9 mouse cellular contexts compared by ENCODE assay signal in genomic region chr5:67842306-67842705, GRCm38 (mm10). TPM values are rescaled to one million over a fixed set of nuclear protein-coding genes. Genes with fewer than 3 reads are reported as not detected.
DNase-seq lines count a peak whose midpoint lies in the region; ATAC-seq and TF ChIP-seq lines count a peak whose summit lies in the region.
"Had no signal": no experiment of that assay in that cellular context is flagged by ENCODE, and none has a peak within 500 bp of the region (broad histone marks: within the 10 kb centered on the region; RNA-seq: fewer than 3 reads in every experiment).

No protein-coding gene starts in this region.

- H3K9ac ChIP-seq in kidney, postnatal 0 days (ENCODE audit: low read depth, low read length): no peak overlapping the region
- H3K9ac ChIP-seq in hindbrain, embryonic 15.5 days: no peak overlapping the region
- 0 out of 2 replicates have a peak overlapping the region, but pooled peaks have one; percentile 4 for H3K9ac ChIP-seq in neural tube, embryonic 14.5 days (replicated peaks; ENCODE audit: low read depth, low read length)

- peak; percentile 29 for DNase-seq in kidney, postnatal 0 days (ENCODE audit: low spot score)
- DNase-seq in kidney, postnatal 10 days: no peak
- peak; percentile 90 for DNase-seq in brain, embryonic 14.5 days (ENCODE audit: low read depth)
- DNase-seq in kidney, postnatal 14 days: no peak
- no peak for DNase-seq in thymus, postnatal 0 days (ENCODE audit: low spot score)
- DNase-seq in adrenal gland, postnatal 36 days: no peak

- ATAC-seq in kidney, postnatal 0 days (replicated peaks; ENCODE audit: low FRiP score, low read depth): no peak
- no peak for ATAC-seq in hindbrain, embryonic 15.5 days (ENCODE audit: low FRiP score, low read depth)
- peak; percentile 25; the same call in 1 of the 2 replicates for ATAC-seq in neural tube, embryonic 14.5 days (ENCODE audit: low read depth)

- WGBS in kidney, postnatal 0 days: 44% methylated on average over 6 of the region's 6 CpGs
- 7% methylated on average over 6 of the region's 6 CpGs for WGBS in hindbrain, embryonic 15.5 days
- WGBS in neural tube, embryonic 14.5 days: 7% methylated on average over 6 of the region's 6 CpGs

- no peak overlapping the region for H3K4me3 ChIP-seq in kidney, postnatal 0 days (replicated peaks; ENCODE audit: low read depth, low read length)
- no peak overlapping the region for H3K4me3 ChIP-seq in hindbrain, embryonic 15.5 days
- no peak overlapping the region for H3K4me3 ChIP-seq in neural tube, embryonic 14.5 days (ENCODE audit: low read depth, low read length)

- no peak overlapping the region for H3K4me2 ChIP-seq in kidney, postnatal 0 days (ENCODE audit: low read length)
- H3K4me2 ChIP-seq in hindbrain, embryonic 15.5 days: peak overlapping the region; percentile 21
- peak overlapping the region; percentile 30; the same call in 1 of the 2 replicates for H3K4me2 ChIP-seq in neural tube, embryonic 14.5 days (ENCODE audit: low read depth, low read length)

- H3K36me3 ChIP-seq in kidney, postnatal 0 days (ENCODE audit: insufficient read depth, low read length): no peaks in the 10 kb centered on the region
- H3K36me3 ChIP-seq in hindbrain, embryonic 15.5 days: no peaks in the 10 kb centered on the region
- no peaks in the 10 kb centered on the region for H3K36me3 ChIP-seq in neural tube, embryonic 14.5 days (ENCODE audit: control insufficient read depth, insufficient read depth, low read length)

- H3K27ac ChIP-seq in kidney, postnatal 0 days: no peak overlapping the region
- H3K27ac ChIP-seq in hindbrain, embryonic 15.5 days (replicated peaks): peak overlapping the region; percentile 71
- peak overlapping the region; percentile 62 for H3K27ac ChIP-seq in neural tube, embryonic 14.5 days (ENCODE audit: low read depth, low read length)
- H3K27ac ChIP-seq: macrophage had no signal

- H3K4me1 ChIP-seq in kidney, postnatal 0 days (replicated peaks; ENCODE audit: insufficient read depth, low read length): 0 out of 2 replicates have a peak, but pooled peaks cover 2% of the 10 kb centered on the region
- H3K4me1 ChIP-seq in hindbrain, embryonic 15.5 days (replicated peaks): peaks cover 53% of the 10 kb centered on the region
- peaks cover 39% of the 10 kb centered on the region; the same call in 1 of the 2 replicates for H3K4me1 ChIP-seq in neural tube, embryonic 14.5 days (ENCODE audit: control insufficient read depth, insufficient read depth, low read length)

- TF ChIP-seq POLR2A in brain, embryonic 14.5 days (IDR thresholded peaks at IDR 0.05; ENCODE audit: borderline replicate concordance, extremely low read depth, insufficient read depth, insufficient read length, poor library complexity, severe bottlenecking): no peak

- no peaks in the 10 kb centered on the region for H3K27me3 ChIP-seq in kidney, postnatal 0 days (ENCODE audit: insufficient read depth, low read length)
- H3K27me3 ChIP-seq in hindbrain, embryonic 15.5 days: no peaks in the 10 kb centered on the region
- no peaks in the 10 kb centered on the region for H3K27me3 ChIP-seq in neural tube, embryonic 14.5 days (ENCODE audit: control insufficient read depth, insufficient read depth, low read length)

- no peaks in the 10 kb centered on the region for H3K9me3 ChIP-seq in kidney, postnatal 0 days (replicated peaks; ENCODE audit: low read length)
- no peaks in the 10 kb centered on the region for H3K9me3 ChIP-seq in hindbrain, embryonic 15.5 days
- H3K9me3 ChIP-seq in neural tube, embryonic 14.5 days (ENCODE audit: control insufficient read depth, low read length): no peaks in the 10 kb centered on the region

- peak; percentile 42; the same call in 1 of the 2 replicates for TF ChIP-seq CTCF in kidney, postnatal 0 days (IDR thresholded peaks at IDR 0.05; ENCODE audit: low read depth)
- peak; percentile 28; the same call in 1 of the 2 replicates for TF ChIP-seq CTCF in brain, embryonic 14.5 days (IDR thresholded peaks at IDR 0.05; ENCODE audit: borderline replicate concordance, extremely low read depth, insufficient read depth, insufficient read length)

RNA-seq across cellular contexts. Expression of gene Atp8a1, which starts 4.9 kb away (rescaled TPM):
- 7.9 and 8.7 TPM in 2 replicates for polyA plus RNA-seq in kidney, postnatal 0 days (2015; fragmentation: Nextera tagmentation; extraction: Ambion mirVana)
- polyA plus RNA-seq in brain, embryonic 14.5 days (2012; rRNA removed): 26.4 and 40.2 TPM in 2 replicates
- 49.4 and 56.7 TPM in 2 replicates for polyA plus RNA-seq in hindbrain, embryonic 15.5 days (2015; fragmentation: Nextera tagmentation; extraction: Ambion mirVana)
- 72.6 and 81.5 TPM in 2 replicates for polyA plus RNA-seq in neural tube, embryonic 14.5 days (2014; fragmentation: Nextera tagmentation; extraction: Ambion mirVana)
- 16.5 and 16.7 TPM in 2 replicates for polyA plus RNA-seq in thymus, postnatal 0 days (2015; fragmentation: Nextera tagmentation; extraction: Ambion mirVana)
- 10 to 100 TPM; 15.8 to 25.7 TPM for total RNA-seq in adrenal gland, postnatal 36 days (2021)

Comparison
In these comparisons a context has a peak if more than half of its experiments do, and no peak if none do; other contexts are left out.
1. DNase-seq: peak in kidney, postnatal 0 days (single experiment) and brain, embryonic 14.5 days (single experiment); none in kidney, postnatal 10 days (single experiment), kidney, postnatal 14 days (single experiment), thymus, postnatal 0 days (single experiment) and adrenal gland, postnatal 36 days (0 of 2).